Mouse (Mus musculus) liver, adult 2 months (tissue): ENCODE measurements around the gene Rasal1.

Experiments used
- CTCF ChIP-seq: fragments of 200-500 bp; IDR thresholded peaks from 2 replicates; pipeline ENCODE4 v1.5.1; 2011; ENCODE audit warnings: low read depth, low read length, control low read depth
- POLR2A ChIP-seq: fragments of 200-500 bp; IDR thresholded peaks from 2 replicates; pipeline ENCODE4 v1.6.1; 2011; ENCODE audit warnings: low read length, control low read depth; ENCODE audit not compliant: insufficient read depth; ENCODE audit errors: extremely low read depth

- no peak for TF ChIP-seq CTCF
- TF ChIP-seq POLR2A: no peak
These were observed 27.4 kb upstream of the Rasal1 start for GRCm38 (mm10) chr5:120621078-120621765.
